Mouse (Mus musculus) ES-Bruce4 (cell line): Measurements from ENCODE around the gene Itch. TPM values are rescaled to one million over a fixed set of nuclear protein-coding genes. Genes with fewer than 3 reads are reported as not detected.
"Not testable (repeated sequence)": the region's sequence is repeated elsewhere in the genome, so short reads cannot be mapped to it uniquely, and the experiment has no call there.

ENCODE experiments used
- H3K27ac ChIP-seq: 2 replicates; pipeline ENCODE4 v1.5.1; 2012; ENCODE audit warnings: low read length, inconsistent platforms; ENCODE audit not compliant: insufficient read depth
- H3K27me3 ChIP-seq: 2 replicates; pipeline ENCODE4 v1.6.1; 2012; ENCODE audit warnings: mild to moderate bottlenecking, low read length, inconsistent platforms; ENCODE audit not compliant: control insufficient read depth, poor library complexity, insufficient read depth, severe bottlenecking
- H3K36me3 ChIP-seq: 2 replicates; pipeline ENCODE4 v1.6.1; 2012; ENCODE audit warnings: inconsistent platforms, mild to moderate bottlenecking, low read length, moderate library complexity; ENCODE audit not compliant: control insufficient read depth, poor library complexity, insufficient read depth, severe bottlenecking
- H3K4me1 ChIP-seq: one replicate; pipeline ENCODE4 v1.8.1; 2011; ENCODE audit warnings: low read length; ENCODE audit not compliant: control insufficient read depth, insufficient read depth
- H3K4me3 ChIP-seq: 2 replicates; pipeline ENCODE4 v1.5.1; 2011; ENCODE audit warnings: low read depth, mild to moderate bottlenecking, low read length
- H3K9ac ChIP-seq: 2 replicates; pipeline ENCODE4 v1.6.1; 2012; ENCODE audit warnings: low read depth, mild to moderate bottlenecking, inconsistent platforms; ENCODE audit not compliant: poor library complexity, severe bottlenecking
- H3K9me3 ChIP-seq: replicated peaks from 2 replicates; pipeline ENCODE4 v1.6.1; 2012; ENCODE audit warnings: mild to moderate bottlenecking, low read length, inconsistent platforms; ENCODE audit not compliant: control insufficient read depth, poor library complexity, insufficient read depth, severe bottlenecking
- CTCF ChIP-seq: IDR thresholded peaks from one replicate; pipeline ENCODE4 v1.8.1; 2011; ENCODE audit warnings: low read depth, low read length
- EP300 ChIP-seq: IDR thresholded peaks from 2 replicates; pipeline ENCODE4 v1.6.1; 2011; ENCODE audit warnings: low read depth, low read length; ENCODE audit not compliant: insufficient read depth
- POLR2A ChIP-seq: IDR thresholded peaks from one replicate; pipeline ENCODE4 v1.8.1; 2011; ENCODE audit warnings: low read length; ENCODE audit not compliant: insufficient read depth
- polyA plus RNA-seq: library from polyadenylated mRNA; stranded (reverse); fragments of >200 nt; gene quantifications from 2 replicates; pipeline ENCODE4 v1.2.4, GENCODE M21; 2011; ENCODE audit warnings: low read depth; ENCODE audit not compliant: missing spikeins, insufficient read depth, insufficient read length

Itch gene
- polyA plus RNA-seq, 1 experiment, result 50.6 TPM

DNA sequence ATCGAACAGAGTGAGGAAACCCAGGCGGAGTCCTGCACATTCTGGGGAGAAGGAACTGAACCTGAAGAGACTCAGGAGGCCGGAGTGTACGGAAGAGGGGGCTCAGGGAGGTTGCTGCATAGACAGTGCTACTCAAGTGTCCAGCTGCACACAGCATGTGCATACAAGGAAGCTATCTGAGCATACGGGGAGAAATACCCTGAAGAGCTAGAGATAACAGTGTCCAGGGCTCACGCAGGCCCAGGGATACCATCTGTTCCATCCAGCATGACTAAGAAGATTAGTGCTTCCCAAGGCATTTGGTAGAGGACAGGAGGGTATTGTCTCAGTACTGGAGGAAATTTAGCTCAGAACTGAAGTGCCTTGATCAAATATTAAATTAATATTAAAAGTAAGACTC, 29.7 kb upstream of the Itch start:
- Histone ChIP-seq H3K36me3 (no peaks in the 10 kb centered on the region), H3K27me3 (no peaks in the 10 kb centered on the region), H3K27ac (no peak overlapping the region), H3K4me3 (no peak overlapping the region), H3K4me1 (peaks cover 4% of the 10 kb centered on the region), H3K9ac (no peak overlapping the region), H3K9me3 (no peaks in the 10 kb centered on the region)
- TF ChIP-seq CTCF (no peak), EP300 (no peak), POLR2A (no peak)

GRCm38 (mm10) chr2:155107276-155107675, 26.0 kb upstream of the Itch start:
- H3K9ac ChIP-seq, H3K36me3 ChIP-seq, H3K27me3 ChIP-seq, H3K9me3 ChIP-seq, H3K4me3 ChIP-seq, H3K27ac ChIP-seq, H3K4me1 ChIP-seq: not testable (repeated sequence)

GRCm38 (mm10) chr2:155115216-155115830, 18.0 kb upstream of the Itch start:
- Histone ChIP-seq H3K36me3 (no peaks in the 10 kb centered on the region), H3K27me3 (no peaks in the 10 kb centered on the region; the same call in 1 of the 2 replicates), H3K27ac (no peak overlapping the region), H3K9ac (no peak overlapping the region), H3K4me1 (no peaks in the 10 kb centered on the region), H3K4me3 (no peak overlapping the region), H3K9me3 (peaks cover 6% of the 10 kb centered on the region)
- TF ChIP-seq POLR2A (no peak), EP300 (no peak)

GRCm38 (mm10) chr2:155133977-155134860, 910 bp downstream of the Itch start:
- TF ChIP-seq POLR2A (no peak), EP300 (no peak), CTCF (no peak)
- peaks cover 12% of the 10 kb centered on the region for H3K36me3 ChIP-seq
- peak overlapping the region; percentile 81 for H3K4me3 ChIP-seq
- no peaks in the 10 kb centered on the region for H3K4me1 ChIP-seq
- H3K27me3 ChIP-seq, result no peaks in the 10 kb centered on the region
- H3K9me3 ChIP-seq, result peaks cover 2% of the 10 kb centered on the region; the same call in 1 of the 2 replicates
- peak overlapping the region; percentile 89 for H3K9ac ChIP-seq
- H3K27ac ChIP-seq, result no peak overlapping the region

DNA sequence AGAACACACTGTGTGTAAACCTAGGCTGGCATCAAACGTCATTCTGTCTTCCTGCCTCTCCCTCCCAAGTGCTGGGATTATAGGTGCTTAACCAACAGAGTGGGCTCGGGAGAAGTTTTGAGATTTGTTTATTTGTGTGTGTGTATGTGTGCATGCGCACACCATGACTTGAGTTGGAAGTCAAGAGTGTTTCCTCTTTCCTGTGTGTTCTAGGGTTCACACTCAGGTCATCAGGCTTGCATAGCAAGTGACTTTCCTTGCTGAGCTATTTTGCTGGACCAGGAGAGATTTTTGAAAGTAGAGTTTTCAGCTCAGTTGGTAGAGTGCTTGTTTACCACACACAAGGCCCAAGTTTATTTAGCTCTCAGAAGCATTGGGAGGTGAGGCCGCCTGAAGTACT, 1.8 kb downstream of the Itch start:
- H3K4me1 ChIP-seq, result no peaks in the 10 kb centered on the region
- H3K27me3 ChIP-seq, result no peaks in the 10 kb centered on the region
- no peak overlapping the region for H3K4me3 ChIP-seq
- H3K9me3 ChIP-seq, result no peaks in the 10 kb centered on the region
- no peak overlapping the region for H3K9ac ChIP-seq
- peaks cover 13% of the 10 kb centered on the region for H3K36me3 ChIP-seq
- TF ChIP-seq CTCF, result no peak
- TF ChIP-seq EP300, result no peak
- TF ChIP-seq POLR2A, result no peak
- no peak overlapping the region for H3K27ac ChIP-seq

GRCm38 (mm10) chr2:155135534-155135933, 2.2 kb downstream of the Itch start:
- Histone ChIP-seq H3K27ac (no peak overlapping the region), H3K4me1 (no peaks in the 10 kb centered on the region), H3K9ac (no peak overlapping the region), H3K36me3 (peaks cover 13% of the 10 kb centered on the region), H3K27me3 (no peaks in the 10 kb centered on the region), H3K4me3 (no peak overlapping the region), H3K9me3 (no peaks in the 10 kb centered on the region)
- no peak for TF ChIP-seq EP300
- no peak for TF ChIP-seq POLR2A
- TF ChIP-seq CTCF, result no peak
